Mouse (Mus musculus) natural killer cell, adult 2 months (primary cell): ENCODE data around the gene Arhgef25.
A peak's percentile ranks its signal among the peaks of the same experiment; 100 is the strongest.

Source experiments
- DNase-seq, 2 experiments: peaks; one replicate each; pipeline ENCODE4 v3.0.0; 2022; ENCODE audit warnings: low spot score in 2 of 2

Arhgef25 gene

GRCm38 (mm10) chr10:127187371-127188078 is 2.4 kb downstream of the Arhgef25 start:
- DNase-seq, result no peak

- DNase-seq, result no peak
Observed at GRCm38 (mm10) chr10:127186451-127186850, 3.4 kb downstream of the Arhgef25 start.

- DNase-seq, result no peak
Observed at GRCm38 (mm10) chr10:127185506-127185905, 4.4 kb downstream of the Arhgef25 start.

GRCm38 (mm10) chr10:127185101-127185500 is 4.8 kb downstream of the Arhgef25 start:
- DNase-seq, result no peak

GRCm38 (mm10) chr10:127183759-127184158 is 6.1 kb downstream of the Arhgef25 start:
- DNase-seq, result no peak

- no peak for DNase-seq
Observed at GRCm38 (mm10) chr10:127182624-127183023, 7.3 kb downstream of the Arhgef25 start.

- no peak for DNase-seq
Observed at GRCm38 (mm10) chr10:127181566-127181965, 8.3 kb downstream of the Arhgef25 start.

GRCm38 (mm10) chr10:127180695-127181047 is 9.2 kb downstream of the Arhgef25 start:
- DNase-seq, result no peak

GRCm38 (mm10) chr10:127179871-127180694 is 9.8 kb downstream of the Arhgef25 start, which contains the start of gene Slc26a10:
Gene Slc26a10, minus strand, starts transcription at chr10:127180645.
- no peak for DNase-seq

- no peak for DNase-seq
Observed at GRCm38 (mm10) chr10:127178286-127179027, 11.4 kb downstream of the Arhgef25 start.

- no peak for DNase-seq
Observed at GRCm38 (mm10) chr10:127177719-127178118, 12.2 kb downstream of the Arhgef25 start.

GRCm38 (mm10) chr10:127177235-127177634 is 12.6 kb downstream of the Arhgef25 start:
- DNase-seq, result no peak

- no peak for DNase-seq
Observed at GRCm38 (mm10) chr10:127176756-127177155, 13.1 kb downstream of the Arhgef25 start.

GRCm38 (mm10) chr10:127176228-127176627 is 13.7 kb downstream of the Arhgef25 start:
- no peak for DNase-seq

- DNase-seq, result no peak
Observed at GRCm38 (mm10) chr10:127174170-127174569, 15.7 kb downstream of the Arhgef25 start.

- DNase-seq, result no peak
Observed at GRCm38 (mm10) chr10:127173148-127174065, 16.5 kb downstream of the Arhgef25 start.

- DNase-seq, result no peak
Observed at GRCm38 (mm10) chr10:127171631-127172200, 18.2 kb downstream of the Arhgef25 start.

GRCm38 (mm10) chr10:127170837-127171272 is 19.0 kb downstream of the Arhgef25 start:
- peak; percentile 84 to 89 for DNase-seq

GRCm38 (mm10) chr10:127170002-127170401 is 19.9 kb downstream of the Arhgef25 start:
- no peak for DNase-seq

- no peak for DNase-seq
Observed at GRCm38 (mm10) chr10:127167614-127168192, 22.2 kb downstream of the Arhgef25 start.
